Mouse (Mus musculus) bone marrow, adult 2 months (tissue): ENCODE measurements around the gene Ucp1.

ENCODE experiments used
- CTCF ChIP-seq: fragments of 200-500 bp; IDR thresholded peaks from 2 replicates; pipeline ENCODE4 v1.5.1; 2011; ENCODE audit warnings: low read length, control low read depth; ENCODE audit not compliant: control insufficient read depth, insufficient read depth
- POLR2A ChIP-seq: fragments of 200-500 bp; IDR thresholded peaks from 2 replicates; pipeline ENCODE4 v1.6.1; 2011; ENCODE audit warnings: low read depth, mild to moderate bottlenecking, control low read depth, low read length, borderline replicate concordance; ENCODE audit not compliant: control insufficient read depth

GRCm38 (mm10) chr8:83250858-83251257 lies 39.3 kb upstream of the Ucp1 start:
- TF ChIP-seq CTCF (no peak), POLR2A (no peak)
